Mouse (Mus musculus) frontal cortex, postnatal 25 days (tissue): ENCODE data around the gene Cdkal1.

Experiments used
- DNase-seq, 2 experiments: peaks; one replicate each; pipeline ENCODE4 v3.0.0; 2022; ENCODE audit warnings: low spot score in 2 of 2

Cdkal1 gene

DNA sequence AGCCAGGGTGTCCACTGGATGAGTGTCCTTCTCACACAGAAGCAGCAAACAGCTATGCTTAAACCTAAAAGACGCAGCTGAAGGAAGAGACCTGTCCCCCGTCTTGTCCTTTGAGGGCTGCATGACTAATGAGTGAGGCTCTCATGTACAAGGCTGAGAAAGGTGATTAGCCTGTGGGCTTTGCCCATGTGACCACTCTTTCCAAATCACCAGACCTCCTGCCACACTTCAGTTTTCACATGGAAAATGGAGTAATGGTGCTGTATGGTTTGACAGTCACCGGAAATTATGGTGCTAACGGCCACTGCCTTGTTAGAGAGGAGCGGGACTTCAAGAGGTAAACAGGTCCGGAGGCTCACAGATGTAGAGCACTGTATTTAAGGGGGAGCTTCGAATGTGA, 274.7 kb downstream of the Cdkal1 start:
- no peak for DNase-seq

DNA sequence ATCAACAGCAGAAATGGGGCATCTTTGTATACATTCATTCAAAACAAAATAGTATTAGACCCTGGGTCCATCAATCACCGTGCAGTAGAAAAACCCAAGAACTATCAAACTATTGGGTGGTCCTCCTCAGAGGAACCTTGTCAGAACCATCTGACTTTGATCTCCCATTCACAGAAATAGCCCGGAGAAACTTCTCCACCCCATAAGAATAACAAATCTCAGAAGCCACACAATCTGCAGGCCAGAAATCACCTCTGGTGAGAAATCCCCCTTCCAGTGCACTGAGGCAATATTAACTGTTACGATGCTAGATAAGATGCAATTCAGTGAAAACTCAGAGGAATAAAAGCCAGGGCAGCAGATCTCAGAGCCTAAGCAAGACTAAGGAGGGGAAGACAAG, 275.5 kb downstream of the Cdkal1 start:
- DNase-seq: no peak

DNA sequence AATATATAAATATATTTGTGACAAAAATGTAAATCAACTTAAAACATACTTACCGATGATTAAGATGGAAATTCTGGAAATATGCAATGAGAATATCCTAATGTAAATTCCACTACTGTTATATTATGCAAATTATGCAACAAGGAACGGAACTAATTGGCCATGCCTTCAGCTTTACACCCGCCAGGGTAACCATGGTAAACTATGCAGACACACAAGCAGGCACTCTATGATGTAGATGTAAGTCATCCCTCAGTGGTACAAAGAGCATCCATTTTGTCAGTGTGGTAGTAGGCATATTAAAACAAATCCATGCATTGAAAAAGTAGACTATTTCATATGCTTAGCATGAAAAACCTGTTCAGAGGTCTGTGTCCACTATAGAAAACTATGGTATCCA, 276.9 kb downstream of the Cdkal1 start:
- DNase-seq: no peak

DNA sequence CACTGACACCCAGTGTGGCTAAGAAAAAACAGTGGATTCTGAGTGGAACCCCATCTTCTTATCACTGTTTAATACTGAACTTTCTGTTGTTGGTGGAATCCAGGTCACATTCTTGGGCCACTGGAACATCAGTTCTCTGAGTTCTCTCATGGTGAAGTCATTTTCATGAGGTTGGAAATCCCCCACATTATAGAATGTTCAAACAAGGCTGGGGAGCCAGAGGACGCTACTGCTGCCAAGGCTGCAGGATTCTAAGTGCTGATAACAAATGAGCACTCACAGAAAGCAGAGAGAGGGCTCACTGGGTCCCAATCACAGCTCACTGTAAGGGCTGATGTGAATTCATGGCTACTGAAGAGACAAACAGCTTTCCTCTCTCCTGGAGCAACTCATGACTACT, 280.7 kb downstream of the Cdkal1 start:
- no peak for DNase-seq

DNA sequence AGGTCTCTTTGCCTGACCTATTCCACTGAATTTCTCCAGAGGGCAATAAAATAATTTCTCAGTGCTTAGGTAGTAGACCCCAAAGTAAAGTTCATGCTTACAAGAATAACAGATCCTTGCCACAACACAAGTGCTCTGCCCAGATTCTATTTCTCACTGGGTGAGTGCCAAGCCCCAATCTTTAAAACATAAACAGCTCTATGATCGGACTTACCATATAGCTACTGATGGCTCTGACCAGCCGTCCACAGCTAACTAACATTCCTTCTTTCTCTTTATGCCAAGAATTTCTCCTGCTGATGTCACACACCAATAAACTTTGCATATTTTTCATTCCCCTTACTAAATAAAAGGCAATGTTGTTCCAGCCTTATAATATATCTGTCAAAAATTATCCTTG, 283.0 kb downstream of the Cdkal1 start:
- no peak for DNase-seq

DNA sequence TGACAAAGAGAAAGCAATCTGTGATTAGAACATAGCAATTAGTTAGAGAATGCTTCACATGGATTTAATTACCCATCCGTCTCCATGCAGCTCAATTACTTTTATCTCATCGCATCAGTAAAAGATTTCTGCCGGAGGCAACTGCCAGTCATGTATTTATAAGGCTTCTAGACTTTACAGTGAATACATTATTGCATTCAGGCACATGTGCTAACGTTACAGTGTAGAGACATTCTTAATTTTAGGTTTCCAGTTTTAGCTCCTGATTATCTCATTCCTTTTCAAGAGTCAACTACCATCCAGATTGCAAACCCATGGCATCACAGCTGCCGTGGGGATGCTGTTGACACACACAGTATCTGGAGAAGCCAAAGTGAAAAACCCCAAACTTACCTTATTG, 289.8 kb downstream of the Cdkal1 start:
- DNase-seq: no peak

DNA sequence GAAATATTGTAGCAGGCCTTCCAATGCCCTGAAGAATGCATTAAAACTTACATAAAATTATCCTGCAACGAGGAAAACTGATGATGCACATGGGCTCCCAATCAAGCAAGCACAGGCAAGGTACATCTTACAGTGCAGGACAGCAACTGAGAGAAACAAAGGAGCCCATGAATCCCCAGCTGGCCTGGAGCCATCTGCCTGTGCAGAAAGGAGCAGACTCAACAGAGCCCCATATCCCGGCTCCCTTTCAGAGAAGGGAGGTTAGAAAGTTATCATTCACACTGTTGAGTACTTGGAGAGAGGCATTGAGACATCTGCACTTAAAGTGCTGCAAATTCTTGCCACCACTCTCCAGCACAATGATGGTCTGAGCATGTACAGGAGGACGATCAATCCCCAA, 296.3 kb downstream of the Cdkal1 start:
- no peak for DNase-seq

DNA sequence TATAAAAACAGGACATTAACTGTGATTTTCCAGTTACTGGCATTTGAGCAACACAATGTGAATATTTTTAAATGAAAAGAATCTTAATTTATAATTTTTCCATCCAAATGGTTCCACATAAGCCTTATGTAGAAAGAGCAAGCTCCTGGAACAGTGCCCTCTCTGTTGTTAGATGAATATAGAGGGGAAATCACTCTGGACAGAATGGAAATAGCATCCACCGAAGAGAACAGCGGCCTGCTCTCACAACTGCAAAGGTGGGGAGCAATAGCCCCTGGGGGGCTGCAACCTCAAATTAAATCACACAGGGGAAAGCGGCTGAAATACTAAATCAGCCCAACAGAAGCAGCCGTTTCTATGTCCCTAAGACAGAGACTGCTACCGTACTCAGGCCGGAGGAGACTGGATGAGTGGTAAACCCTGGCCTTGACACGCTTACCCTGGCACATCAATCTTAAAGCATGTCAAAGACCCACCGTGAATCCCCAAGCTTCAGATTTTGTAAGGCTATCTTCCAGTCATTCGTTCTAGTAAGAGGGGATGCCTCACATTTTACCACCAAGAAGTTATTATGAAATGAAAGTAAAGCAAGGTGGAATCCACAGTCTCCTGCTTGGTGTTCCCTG, 300.2 kb downstream of the Cdkal1 start:
- DNase-seq: no peak

DNA sequence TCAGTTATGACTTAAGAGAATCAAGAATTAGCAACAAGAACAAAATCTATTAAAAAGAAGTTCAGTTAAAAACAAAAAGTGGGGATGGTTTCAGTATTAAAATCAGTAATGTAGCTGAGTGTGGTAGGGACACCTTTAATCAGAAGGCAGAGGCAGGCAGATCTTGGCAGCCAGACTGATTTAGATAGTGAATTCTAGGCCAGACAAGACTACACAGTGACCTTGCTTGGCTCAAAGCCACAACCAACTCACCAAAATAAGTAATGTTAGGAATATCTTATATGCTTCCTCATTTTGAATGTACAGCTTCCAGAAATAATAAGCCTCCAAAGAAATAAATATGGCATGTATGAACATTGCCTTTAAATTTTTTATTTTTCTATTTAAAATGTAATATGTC, 301.7 kb downstream of the Cdkal1 start:
- DNase-seq: no peak

DNA sequence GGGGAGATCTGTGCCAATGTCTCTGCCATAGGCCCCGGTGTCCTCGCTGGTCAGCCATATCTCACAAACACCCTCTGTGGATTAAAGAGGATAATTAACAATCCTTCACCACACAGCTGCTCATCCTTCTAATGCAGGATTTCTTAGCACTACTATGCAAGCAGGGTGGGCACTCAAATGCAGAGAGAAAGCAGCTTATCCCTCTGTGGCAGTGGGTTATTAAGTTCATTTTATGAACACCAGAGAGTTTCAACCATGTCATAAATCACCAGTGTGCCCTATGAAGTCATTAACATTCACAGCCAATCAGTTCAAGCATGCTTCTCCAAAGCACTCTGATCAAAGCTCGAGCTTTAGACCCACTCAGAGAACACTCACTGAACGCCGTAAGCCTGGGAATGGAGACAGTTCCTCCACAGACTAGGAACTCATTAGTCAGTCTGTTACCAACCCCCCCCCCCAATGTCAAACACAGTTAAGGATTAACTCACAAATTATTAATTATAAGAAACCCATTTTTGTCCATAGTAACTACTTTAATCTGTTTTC, 303.1 kb downstream of the Cdkal1 start:
- no peak for DNase-seq

DNA sequence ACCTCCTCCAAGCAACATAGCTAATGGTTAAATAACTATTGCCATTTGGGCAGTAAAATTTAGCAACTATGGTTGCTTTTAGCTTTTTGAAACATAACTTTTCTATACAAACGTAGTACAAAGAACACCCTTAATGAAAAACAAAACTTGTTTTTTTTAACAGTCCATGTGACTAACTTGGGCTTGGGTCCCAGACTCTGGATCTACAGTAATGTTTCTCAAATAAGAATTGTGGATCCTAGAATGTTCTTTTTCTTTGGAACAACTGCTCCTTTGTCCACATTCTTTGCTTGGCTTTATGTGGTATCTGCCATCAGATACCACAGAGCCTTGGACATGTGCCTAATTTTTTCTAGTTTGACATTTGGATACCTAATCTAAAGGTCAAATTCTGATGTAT, 304.6 kb downstream of the Cdkal1 start:
- no peak for DNase-seq

DNA sequence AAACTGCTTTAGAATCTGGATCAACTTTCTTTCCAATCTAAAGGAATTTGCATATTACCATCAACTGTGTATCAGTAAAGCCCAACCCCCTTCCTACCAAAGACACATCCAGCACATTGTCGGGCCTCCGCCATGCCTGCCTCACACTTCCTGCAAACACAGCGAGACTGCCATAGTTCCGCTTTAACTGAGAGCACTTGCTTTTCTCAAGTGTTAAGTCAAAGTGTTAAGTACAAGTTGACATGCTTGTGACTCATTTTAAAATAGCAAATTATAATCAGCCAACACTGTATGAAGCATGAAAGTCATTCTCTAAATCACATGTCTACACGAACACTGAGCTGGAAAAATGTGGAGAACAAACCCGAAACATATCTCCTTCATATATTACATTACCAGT, 305.3 kb downstream of the Cdkal1 start:
- DNase-seq: no peak

DNA sequence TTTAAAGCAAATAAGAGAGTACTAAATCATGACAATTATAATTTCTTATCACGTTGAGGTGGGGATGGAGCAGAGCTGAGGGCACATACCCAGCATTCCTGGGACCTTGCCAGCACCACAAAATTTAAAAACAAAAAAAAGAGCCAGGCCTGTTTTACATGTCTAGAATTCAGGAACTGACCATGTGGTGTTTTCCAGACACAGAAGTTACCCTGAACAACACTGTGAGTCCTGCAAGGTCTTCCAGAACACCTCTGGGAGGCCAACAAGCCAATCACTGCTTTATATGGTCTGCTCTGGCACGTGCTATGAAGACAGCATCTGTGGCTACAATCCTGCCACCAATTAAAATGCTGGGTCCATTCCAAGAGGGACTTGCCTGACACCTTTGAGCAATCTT, 305.7 kb downstream of the Cdkal1 start:
- no peak for DNase-seq

DNA sequence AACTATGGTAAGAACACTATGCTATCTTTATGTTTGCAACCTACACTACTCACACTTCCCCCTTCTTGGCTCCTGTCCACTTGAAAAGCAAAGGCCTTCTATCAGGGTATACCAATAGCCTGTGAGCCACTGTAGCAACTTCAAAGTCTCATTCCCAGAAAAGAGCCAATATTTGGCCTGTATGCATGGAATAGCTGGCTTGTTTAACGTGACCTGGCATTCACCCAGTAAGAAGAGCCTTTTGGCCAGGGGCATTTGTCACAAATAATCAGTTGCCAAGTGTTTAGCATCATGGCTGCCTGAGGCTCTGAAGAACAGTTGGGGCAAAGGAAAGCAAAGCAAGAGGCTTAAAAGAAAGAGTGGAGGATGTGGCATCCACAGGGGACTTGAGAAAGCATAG, 317.6 kb downstream of the Cdkal1 start:
- DNase-seq: no peak

DNA sequence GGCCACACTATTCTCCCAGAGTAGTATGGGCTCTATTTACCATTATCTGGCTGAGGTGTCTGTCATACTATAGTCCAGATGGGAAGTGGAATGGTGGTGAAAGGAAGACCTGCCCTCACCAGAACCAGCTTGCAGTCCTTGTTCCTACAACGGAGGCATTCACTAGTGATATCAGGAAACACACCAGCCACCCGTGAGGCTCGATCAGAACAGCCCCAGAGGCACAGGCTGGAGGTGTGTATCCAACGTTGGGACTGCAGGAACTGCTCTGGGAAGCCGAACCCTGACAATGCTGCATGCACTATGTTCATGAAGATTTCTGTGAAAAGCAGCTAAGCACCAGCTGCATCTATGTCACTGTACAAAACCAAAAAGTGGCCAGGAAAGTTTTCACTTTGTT, 321.9 kb downstream of the Cdkal1 start:
- no peak for DNase-seq

DNA sequence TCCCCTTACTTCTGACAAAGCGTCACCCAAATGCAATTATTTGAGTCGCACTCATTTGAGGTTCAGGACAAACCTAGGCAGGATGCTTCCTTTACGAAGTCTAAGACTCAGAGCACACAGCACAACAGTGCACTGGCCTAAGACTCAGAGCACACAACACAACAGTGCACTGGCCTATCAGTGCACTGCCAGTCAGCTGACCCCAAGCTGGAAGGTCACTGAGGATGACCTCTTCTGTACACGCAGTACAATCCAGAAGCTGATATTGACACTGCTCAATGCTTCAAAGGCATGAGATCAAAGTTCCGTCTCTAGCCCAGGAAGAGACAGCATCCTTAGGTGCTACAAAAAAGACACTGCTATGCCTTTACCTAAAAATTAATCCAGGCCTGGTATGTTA, 327.1 kb downstream of the Cdkal1 start:
- no peak for DNase-seq

DNA sequence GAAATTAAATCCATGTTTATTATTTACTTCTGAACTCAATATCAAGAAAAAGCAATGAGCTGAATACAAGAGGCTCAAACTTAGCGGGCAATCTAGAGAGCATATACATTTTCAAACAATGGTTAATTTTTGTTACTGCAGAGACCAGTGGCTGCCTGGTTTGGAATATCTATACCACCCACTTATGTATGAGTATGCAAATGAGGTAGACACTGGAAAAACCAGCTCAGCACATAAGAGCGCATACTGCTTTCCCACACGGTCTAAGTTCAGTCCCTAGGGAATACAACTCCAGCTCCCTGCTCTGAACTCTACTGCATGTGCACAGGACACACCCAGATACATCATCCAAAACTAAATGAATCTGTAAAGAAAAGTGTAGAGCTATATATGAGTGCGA, 334.2 kb downstream of the Cdkal1 start:
- DNase-seq: no peak

DNA sequence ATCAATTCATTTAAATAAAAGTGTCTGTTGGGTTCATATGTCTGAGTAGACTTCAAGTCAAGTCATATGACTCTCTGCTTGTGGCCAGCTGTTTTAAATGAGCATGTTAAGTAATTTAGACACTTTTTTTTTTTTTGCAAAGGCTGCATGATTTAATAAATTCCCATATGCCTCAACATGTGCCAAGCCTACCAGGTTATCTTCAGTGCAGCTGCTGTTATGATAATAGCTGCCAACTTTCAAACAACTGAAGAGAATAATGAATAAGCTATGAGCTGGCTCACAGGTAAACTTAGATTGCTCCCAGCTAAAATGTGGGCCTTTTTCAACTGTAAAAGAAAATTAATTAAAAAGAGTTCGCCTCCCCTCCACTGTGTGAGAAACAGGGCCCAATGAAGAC, 341.4 kb downstream of the Cdkal1 start:
- DNase-seq: no peak

DNA sequence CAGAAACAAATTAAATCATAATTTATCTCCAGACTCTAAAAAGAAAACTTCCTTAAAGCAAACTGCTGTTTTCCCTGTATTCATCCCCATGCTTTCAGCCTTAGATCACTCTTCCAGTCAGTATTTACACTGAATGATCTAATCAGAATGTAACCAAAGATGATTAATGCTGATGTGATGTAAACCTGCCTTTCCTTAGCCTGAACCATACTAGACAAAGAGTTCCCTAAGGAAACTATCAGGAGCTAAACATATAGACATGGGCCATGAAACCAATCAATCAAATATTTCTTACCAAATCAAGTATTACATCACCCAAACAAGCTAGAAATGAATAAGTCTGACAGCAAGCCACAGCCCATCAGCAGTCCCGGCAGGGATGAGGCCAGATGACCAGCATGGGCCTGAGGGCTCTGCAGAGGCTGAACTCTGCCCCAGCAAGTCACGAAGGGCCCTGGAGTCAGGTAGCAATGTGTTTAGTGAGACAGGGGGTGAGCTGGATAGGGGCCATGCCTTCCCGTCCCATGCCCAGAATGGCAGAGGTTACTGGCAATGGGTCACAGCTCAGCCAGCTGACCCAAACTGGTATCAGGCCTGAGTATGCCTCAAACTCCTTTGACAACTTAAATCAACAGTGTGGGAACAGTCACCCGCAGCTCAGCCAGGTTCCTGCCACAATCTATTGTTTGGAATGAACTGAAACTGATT, 350.5 kb downstream of the Cdkal1 start:
- DNase-seq: no peak

DNA sequence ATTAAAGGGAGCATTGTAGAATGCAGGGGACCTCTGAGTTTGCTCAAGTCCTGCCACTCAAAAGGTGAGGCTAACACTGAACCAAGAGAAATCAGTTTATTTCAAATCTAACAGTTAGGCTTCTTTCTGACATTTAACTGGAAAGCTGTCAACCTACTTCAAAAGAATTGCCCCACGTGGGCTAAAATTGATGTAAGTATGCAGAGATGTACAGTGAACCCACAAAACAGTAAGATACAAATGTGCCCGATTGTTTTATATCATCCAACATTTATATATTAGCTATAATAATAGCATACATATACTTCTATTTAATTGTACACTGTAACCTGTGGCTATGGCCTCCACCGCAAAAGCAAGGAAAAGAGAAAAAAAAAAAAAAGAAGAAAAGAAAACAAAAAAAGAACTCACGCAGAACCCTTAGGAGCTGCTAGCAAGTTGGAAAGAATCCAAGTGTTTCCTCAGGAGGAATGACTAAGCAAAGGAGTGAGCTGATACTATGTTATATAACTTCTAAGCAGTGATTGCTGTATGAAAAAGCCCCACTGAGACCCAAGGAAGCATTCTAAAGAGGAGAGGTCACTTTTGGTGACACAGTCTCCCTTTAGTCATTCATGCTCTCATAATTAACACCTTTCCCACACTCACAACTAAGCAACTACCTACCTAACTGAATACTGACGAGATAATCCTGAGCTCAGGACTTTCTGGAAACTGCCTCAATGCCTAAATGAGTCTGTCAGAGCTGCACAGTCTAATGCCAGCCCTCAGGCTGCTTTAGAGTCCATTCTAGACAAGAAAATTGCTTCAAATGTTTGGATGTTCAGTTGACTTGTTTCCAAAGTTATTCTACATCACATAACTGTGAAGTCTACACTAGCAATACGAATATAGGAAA, 352.1 kb downstream of the Cdkal1 start:
- no peak for DNase-seq

DNA sequence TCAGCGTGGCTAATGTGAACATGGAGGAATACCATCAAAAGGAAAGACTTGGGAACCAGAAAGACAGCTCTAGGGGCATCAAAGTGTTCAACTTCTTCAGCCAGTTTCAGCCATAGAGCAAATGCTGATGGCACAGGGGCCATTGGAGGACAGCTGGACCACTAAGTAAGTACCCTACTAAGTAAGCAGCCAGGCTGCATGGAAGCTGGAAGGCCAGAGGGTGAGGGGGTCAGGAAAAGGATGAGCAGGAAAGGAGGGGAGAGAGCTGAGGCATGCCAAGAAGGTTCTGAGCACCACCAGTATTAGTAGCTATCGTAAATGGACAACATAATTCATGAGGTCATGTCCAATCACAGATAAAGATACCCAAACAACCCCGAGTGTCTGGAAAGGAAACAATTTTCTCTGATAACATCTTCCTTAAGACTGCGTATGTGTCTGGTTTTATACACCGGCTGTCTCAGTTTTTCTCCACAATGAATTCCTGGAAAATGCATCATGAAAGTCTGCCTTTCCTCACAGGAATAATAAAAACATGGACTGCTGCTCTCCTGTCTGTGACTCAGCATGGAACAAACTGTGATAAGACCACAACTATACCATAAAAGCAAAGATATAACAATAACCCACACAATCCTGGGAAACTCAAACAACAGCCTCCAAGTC, 352.9 kb downstream of the Cdkal1 start:
- DNase-seq: no peak

DNA sequence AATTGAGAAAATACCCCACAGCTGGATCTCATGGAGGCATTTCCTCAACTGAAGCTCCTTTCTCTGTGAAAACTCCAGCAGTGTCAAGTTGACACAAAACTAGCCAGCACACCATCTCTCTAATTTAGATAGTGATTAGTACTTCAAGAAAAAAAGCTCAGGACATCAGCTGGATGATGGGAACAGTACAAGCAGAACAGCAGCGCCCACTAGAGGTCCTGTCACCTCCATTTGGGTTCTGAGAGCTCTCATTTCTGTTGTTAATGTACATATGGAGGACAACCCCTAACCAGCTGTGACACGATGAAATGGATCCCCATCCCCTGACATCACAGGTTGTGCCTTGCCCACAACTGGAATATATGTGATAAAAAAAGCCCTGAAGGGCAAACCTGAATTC, 354.3 kb downstream of the Cdkal1 start:
- no peak for DNase-seq
